Mouse (Mus musculus) heart, adult 18-20 months (tissue): ENCODE results near the gene 4930402K13Rik. TPM values are rescaled to one million over a fixed set of nuclear protein-coding genes. Genes with fewer than 3 reads are reported as not detected.
"Not testable (repeated sequence)": the region's sequence is repeated elsewhere in the genome, so short reads cannot be mapped to it uniquely, and the experiment has no call there.

Source experiments
- DNase-seq, 2 experiments: peaks; one replicate each; pipeline ENCODE4 v3.0.0; 2021 to 2022; ENCODE audit warnings: mixed read lengths in 1 of 2
- long read RNA-seq, 2 experiments: library from polyadenylated mRNA; stranded (forward); transcript quantifications; one replicate each; pipeline ENCODE4 v2.0.0; 2021
- total RNA-seq, 2 experiments: library from RNA; stranded (reverse); gene quantifications; 2 replicates each; pipeline ENCODE4 v1.2.3; 2021

Gene 4930402K13Rik
- total RNA-seq: not detected
- long read RNA-seq, experiment 1: 0 reads
- long read RNA-seq, experiment 2: 0 reads

DNA sequence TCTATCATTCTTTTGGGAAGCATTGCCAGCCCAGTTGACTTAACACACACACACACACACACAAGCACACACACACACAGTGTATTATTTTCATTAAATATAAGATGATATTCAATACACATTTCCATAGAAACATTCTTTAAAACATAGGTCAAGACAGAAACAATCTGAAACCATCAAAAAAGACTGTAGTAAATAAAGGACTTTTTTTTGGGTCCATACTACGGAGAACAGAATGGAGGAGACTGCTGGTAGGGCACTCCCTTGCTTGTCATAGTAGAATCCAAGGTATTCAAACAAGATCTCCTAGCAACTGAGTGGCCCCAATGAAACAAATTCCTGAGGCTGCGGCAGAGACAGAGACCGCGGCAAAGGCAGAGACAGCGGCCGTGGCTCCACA is at the start of gene 4930402K13Rik:
Gene 4930402K13Rik, plus strand, starts transcription at position 301 of the 400 bp plus-strand sequence.
- no peak for DNase-seq

- DNase-seq: peak; percentile 51 to 89
These were observed 43.4 kb upstream of the 4930402K13Rik start for GRCm38 (mm10) chrX:9060952-9061351.

GRCm38 (mm10) chrX:9062101-9062500 is 42.3 kb upstream of the 4930402K13Rik start:
- DNase-seq: no peak

DNA sequence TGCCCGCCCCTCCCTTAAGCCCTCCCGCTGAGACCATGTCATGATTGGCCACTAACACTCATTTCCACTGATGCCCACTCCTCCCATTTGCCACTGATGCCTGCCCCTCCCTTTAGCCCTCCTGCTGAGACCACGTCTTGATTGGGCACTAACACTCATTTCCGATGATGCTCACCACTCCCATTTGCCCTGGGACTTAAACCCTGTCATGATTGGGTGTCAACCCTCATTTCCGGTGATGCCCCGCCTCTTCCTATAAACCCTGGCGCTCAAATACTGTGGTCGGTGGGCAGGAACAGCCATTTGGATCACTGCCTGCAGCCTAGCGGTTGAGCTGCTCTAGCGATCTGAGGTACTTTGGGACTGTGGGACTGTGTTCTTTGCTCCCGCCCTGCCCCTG is 41.6 kb upstream of the 4930402K13Rik start, which contains the start of gene Fthl17f:
Gene Fthl17f, plus strand, starts transcription at position 301 of the 400 bp plus-strand sequence.
- not testable (repeated sequence) for DNase-seq

DNA sequence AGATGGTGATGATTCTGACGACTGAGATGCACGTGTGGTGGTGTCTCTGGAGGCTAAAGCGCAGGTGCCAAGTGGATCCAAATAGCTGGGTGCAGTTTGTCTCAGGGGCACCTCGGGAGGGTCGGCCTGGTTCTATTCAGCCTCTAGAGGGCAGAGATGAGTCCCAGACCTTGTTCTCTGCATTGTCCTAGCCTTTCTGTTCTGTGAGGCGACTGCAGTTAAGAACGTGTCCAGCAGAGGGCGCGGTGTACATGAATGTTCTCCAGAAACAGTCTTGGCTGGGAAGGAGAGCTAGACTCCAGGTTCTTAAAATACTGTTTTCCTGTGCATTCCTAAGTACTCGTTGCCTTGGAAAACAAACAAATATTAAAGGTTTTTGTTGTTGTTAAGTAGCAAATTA is 26.7 kb upstream of the 4930402K13Rik start:
- DNase-seq: peak; percentile 40 to 56

- DNase-seq: not testable (repeated sequence)
These were observed 9.3 kb upstream of the 4930402K13Rik start for GRCm38 (mm10) chrX:9095066-9095465.

- no peak for DNase-seq
These were observed 6.0 kb downstream of the 4930402K13Rik start for GRCm38 (mm10) chrX:9110381-9110780.

- no peak for DNase-seq
These were observed 20.6 kb downstream of the 4930402K13Rik start for GRCm38 (mm10) chrX:9124928-9125327.

GRCm38 (mm10) chrX:9128317-9128831 is 24.0 kb downstream of the 4930402K13Rik start:
- DNase-seq: peak; percentile 13 to 31

- no peak for DNase-seq
These were observed 35.1 kb downstream of the 4930402K13Rik start for GRCm38 (mm10) chrX:9139290-9139948.

- no peak for DNase-seq
These were observed 38.3 kb downstream of the 4930402K13Rik start for GRCm38 (mm10) chrX:9142669-9143068.

Other genes with a start within 250 kb of the 4930402K13Rik start
- not detected for gene Gm5751, start 230.3 kb upstream of the 4930402K13Rik start, total RNA-seq
- gene B630019K06Rik, start 212.2 kb upstream of the 4930402K13Rik start, total RNA-seq: under 1 TPM; 0.57 to 0.77 TPM
- not detected for gene Fthl17b, start 141.6 kb upstream of the 4930402K13Rik start, total RNA-seq
- gene Fthl17c, start 128.0 kb upstream of the 4930402K13Rik start, total RNA-seq: not detected
- gene Fthl17d, start 117.8 kb upstream of the 4930402K13Rik start, total RNA-seq: not detected
- gene Fthl17e, start 71.1 kb upstream of the 4930402K13Rik start, total RNA-seq: not detected
- gene Fthl17f, start 41.5 kb upstream of the 4930402K13Rik start, total RNA-seq: not detected
- gene Lancl3, start 95.3 kb downstream of the 4930402K13Rik start, total RNA-seq: 1 to 10 TPM; 5.6 to 7.5 TPM
- gene Gm14862, start 152.3 kb downstream of the 4930402K13Rik start, total RNA-seq: not detected
- 1 to 10 TPM; 9.3 to 9.6 TPM for gene Xk, start 168.2 kb downstream of the 4930402K13Rik start, total RNA-seq
- 1 to 10 TPM in 1 of 2 experiments, not detected in 1; 1.0 TPM for gene H2al1m, start 179.2 kb downstream of the 4930402K13Rik start, total RNA-seq
- gene H2al1k, start 246.1 kb downstream of the 4930402K13Rik start, total RNA-seq: not detected